Mouse (Mus musculus) right cerebral cortex, adult 2 months (tissue): ENCODE data around the gene Vps45.

ENCODE experiments used
- DNase-seq, 2 experiments: peaks; one replicate each; pipeline ENCODE4 v3.0.0; 2021 to 2022; ENCODE audit warnings: low spot score in 2 of 2

The Vps45 gene

GRCm38 (mm10) chr3:96038156-96038555, 20.1 kb downstream of the Vps45 start:
- no peak for DNase-seq

- no peak for DNase-seq
Observed at GRCm38 (mm10) chr3:96036796-96037195, 21.5 kb downstream of the Vps45 start.

GRCm38 (mm10) chr3:96033046-96033445, 25.2 kb downstream of the Vps45 start:
- DNase-seq, result no peak

- DNase-seq, result no peak
Observed at GRCm38 (mm10) chr3:96032652-96033017, 25.6 kb downstream of the Vps45 start.

GRCm38 (mm10) chr3:96031991-96032651, 26.1 kb downstream of the Vps45 start:
- no peak for DNase-seq

GRCm38 (mm10) chr3:96029766-96030165, 28.5 kb downstream of the Vps45 start:
- no peak for DNase-seq

GRCm38 (mm10) chr3:96029336-96029735, 28.9 kb downstream of the Vps45 start:
- no peak for DNase-seq

GRCm38 (mm10) chr3:96027875-96028274, 30.4 kb downstream of the Vps45 start:
- DNase-seq, result no peak

- no peak for DNase-seq
Observed at GRCm38 (mm10) chr3:96027145-96027544, 31.1 kb downstream of the Vps45 start.

- DNase-seq, result no peak
Observed at GRCm38 (mm10) chr3:96021421-96022128, 36.7 kb downstream of the Vps45 start.

- DNase-seq, result no peak
Observed at GRCm38 (mm10) chr3:96020735-96021134, 37.5 kb downstream of the Vps45 start.

- DNase-seq, result no peak
Observed at GRCm38 (mm10) chr3:96017461-96017860, 40.8 kb downstream of the Vps45 start.

- no peak for DNase-seq
Observed at GRCm38 (mm10) chr3:96016257-96016889, 41.9 kb downstream of the Vps45 start.

- no peak for DNase-seq
Observed at GRCm38 (mm10) chr3:96015681-96016080, 42.6 kb downstream of the Vps45 start.

- no peak for DNase-seq
Observed at GRCm38 (mm10) chr3:96012805-96013204, 45.5 kb downstream of the Vps45 start.

GRCm38 (mm10) chr3:96008463-96008862, 49.8 kb downstream of the Vps45 start:
- DNase-seq, result no peak

- no peak for DNase-seq
Observed at GRCm38 (mm10) chr3:96001560-96001959, 56.7 kb downstream of the Vps45 start.

- DNase-seq, result no peak
Observed at GRCm38 (mm10) chr3:96000921-96001501, 57.3 kb downstream of the Vps45 start.

GRCm38 (mm10) chr3:96000080-96000632, 58.1 kb downstream of the Vps45 start:
- no peak for DNase-seq

GRCm38 (mm10) chr3:95999308-96000079, 58.8 kb downstream of the Vps45 start:
- DNase-seq, result no peak

GRCm38 (mm10) chr3:95997203-95997721, 61.0 kb downstream of the Vps45 start:
- peak; percentile 64 to 75 for DNase-seq
